Mouse (Mus musculus): ENCODE results near the gene Arhgap6. TPM values are rescaled to one million over a fixed set of nuclear protein-coding genes. Genes with fewer than 3 reads are reported as not detected.

The Arhgap6 gene
- total and polyA plus RNA-seq, 2 experiments from 2014 or later: 3.9 to 7.4 TPM

- Histone ChIP-seq H3K4me2 (ENCODE audit: low read depth, low read length) (no peak overlapping the region), H3K36me3 (replicated peaks; ENCODE audit: control insufficient read depth, insufficient read depth, low read length) (no peaks in the 10 kb centered on the region), H3K27me3 (ENCODE audit: control insufficient read depth, insufficient read depth, low read length) (no peaks in the 10 kb centered on the region), H3K9me3 (replicated peaks; ENCODE audit: control insufficient read depth, low read length) (no peaks in the 10 kb centered on the region), H3K27ac (ENCODE audit: low read depth) (peak overlapping the region; percentile 46), H3K9ac (replicated peaks; ENCODE audit: low read depth, low read length) (no peak overlapping the region), H3K4me1 (ENCODE audit: control insufficient read depth, insufficient read depth) (no peaks in the 10 kb centered on the region), H3K4me3 (ENCODE audit: low read depth, low read length) (no peak overlapping the region)
- ATAC-seq (ENCODE audit: insufficient read depth, low read depth): no peak
- WGBS: 50% methylated on average over 4 of the region's 4 CpGs
- DNase-seq (ENCODE audit: low spot score): peak; percentile 7
- TF ChIP-seq EP300 (IDR thresholded peaks at IDR 0.05; ENCODE audit: low read depth) (no peak), CTCF (IDR thresholded peaks at IDR 0.05; ENCODE audit: low read depth) (no peak)
Measured at GRCm38 (mm10) chrX:169123115-169123772, 328.3 kb downstream of the Arhgap6 start.

- DNase-seq (ENCODE audit: low spot score) (no peak), ATAC-seq (ENCODE audit: insufficient read depth, low read depth) (no peak)
- WGBS: 51% methylated on average over 3 of the region's 3 CpGs
- Histone ChIP-seq H3K4me3 (ENCODE audit: low read depth, low read length) (no peak overlapping the region), H3K27ac (ENCODE audit: low read depth) (peak overlapping the region; percentile 46), H3K9me3 (replicated peaks; ENCODE audit: control insufficient read depth, low read length) (no peaks in the 10 kb centered on the region), H3K4me2 (ENCODE audit: low read depth, low read length) (no peak overlapping the region), H3K27me3 (ENCODE audit: control insufficient read depth, insufficient read depth, low read length) (no peaks in the 10 kb centered on the region), H3K4me1 (ENCODE audit: control insufficient read depth, insufficient read depth) (no peaks in the 10 kb centered on the region), H3K9ac (replicated peaks; ENCODE audit: low read depth, low read length) (no peak overlapping the region), H3K36me3 (replicated peaks; ENCODE audit: control insufficient read depth, insufficient read depth, low read length) (no peaks in the 10 kb centered on the region)
- TF ChIP-seq CTCF (IDR thresholded peaks at IDR 0.05; ENCODE audit: low read depth) (no peak), EP300 (IDR thresholded peaks at IDR 0.05; ENCODE audit: low read depth) (no peak)
Measured at GRCm38 (mm10) chrX:169123773-169124151, 328.9 kb downstream of the Arhgap6 start.

- Histone ChIP-seq H3K36me3 (replicated peaks; ENCODE audit: control insufficient read depth, insufficient read depth, low read length) (no peaks in the 10 kb centered on the region), H3K9ac (replicated peaks; ENCODE audit: low read depth, low read length) (no peak overlapping the region), H3K4me2 (ENCODE audit: low read depth, low read length) (no peak overlapping the region), H3K27me3 (ENCODE audit: control insufficient read depth, insufficient read depth, low read length) (no peaks in the 10 kb centered on the region), H3K4me3 (ENCODE audit: low read depth, low read length) (no peak overlapping the region), H3K9me3 (replicated peaks; ENCODE audit: control insufficient read depth, low read length) (no peaks in the 10 kb centered on the region), H3K27ac (ENCODE audit: low read depth) (no peak overlapping the region), H3K4me1 (ENCODE audit: control insufficient read depth, insufficient read depth) (no peaks in the 10 kb centered on the region)
- TF ChIP-seq EP300 (IDR thresholded peaks at IDR 0.05; ENCODE audit: low read depth): no peak
- DNase-seq (ENCODE audit: low spot score): no peak
- ATAC-seq (ENCODE audit: insufficient read depth, low read depth): no peak
- WGBS: 85% methylated on average over 7 of the region's 7 CpGs
Measured at GRCm38 (mm10) chrX:169139758-169140157, 344.9 kb downstream of the Arhgap6 start.

DNA sequence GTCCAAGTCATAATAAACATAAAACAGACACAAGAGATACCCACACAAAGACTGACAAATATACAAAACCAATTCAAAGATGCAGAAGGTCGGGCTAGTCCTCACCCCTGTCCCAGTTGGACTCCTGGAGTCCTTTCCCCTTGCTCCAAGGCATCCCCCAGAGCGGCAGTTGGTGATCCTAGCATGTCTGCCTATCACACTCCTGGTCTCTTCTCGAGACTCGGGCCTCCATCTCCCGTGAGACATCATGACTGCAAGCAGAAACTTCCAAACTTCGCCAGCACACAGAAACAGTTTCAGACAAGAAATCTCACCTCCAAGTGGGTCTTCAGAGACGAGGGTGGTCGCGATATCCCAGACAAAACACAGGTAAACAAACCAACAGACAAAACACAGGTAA is 345.6 kb downstream of the Arhgap6 start:
- ATAC-seq (ENCODE audit: insufficient read depth, low read depth) (no peak), DNase-seq (ENCODE audit: low spot score) (no peak)
- Histone ChIP-seq H3K4me3 (ENCODE audit: low read depth, low read length) (no peak overlapping the region), H3K27ac (ENCODE audit: low read depth) (no peak overlapping the region), H3K27me3 (ENCODE audit: control insufficient read depth, insufficient read depth, low read length) (no peaks in the 10 kb centered on the region), H3K9me3 (replicated peaks; ENCODE audit: control insufficient read depth, low read length) (no peaks in the 10 kb centered on the region), H3K9ac (replicated peaks; ENCODE audit: low read depth, low read length) (no peak overlapping the region), H3K36me3 (replicated peaks; ENCODE audit: control insufficient read depth, insufficient read depth, low read length) (no peaks in the 10 kb centered on the region), H3K4me2 (ENCODE audit: low read depth, low read length) (no peak overlapping the region), H3K4me1 (ENCODE audit: control insufficient read depth, insufficient read depth) (no peaks in the 10 kb centered on the region)
- 85% methylated on average over 9 of the region's 9 CpGs for WGBS
- no peak for TF ChIP-seq EP300 (IDR thresholded peaks at IDR 0.05; ENCODE audit: low read depth)
- TF ChIP-seq CTCF (IDR thresholded peaks at IDR 0.05; ENCODE audit: low read depth): no peak

DNA sequence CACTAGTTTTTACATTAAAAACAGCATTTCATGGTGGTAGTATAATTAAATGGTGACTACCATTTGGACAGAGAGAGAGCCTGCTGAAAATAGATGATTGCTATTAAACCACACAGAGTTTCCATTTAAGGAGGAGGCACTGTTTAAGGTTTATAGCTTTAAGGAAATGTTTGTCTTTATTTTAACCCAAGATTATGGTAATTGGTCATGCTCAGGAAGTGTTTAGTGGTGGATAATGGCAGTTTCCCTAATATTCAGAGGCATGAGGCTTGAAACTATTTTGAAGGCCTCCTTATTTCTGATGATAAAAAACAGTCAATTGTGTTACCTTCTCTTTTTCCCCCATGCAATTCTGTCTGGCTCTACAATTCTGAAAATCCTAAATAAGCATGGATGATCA is 358.9 kb downstream of the Arhgap6 start:
- TF ChIP-seq CTCF (IDR thresholded peaks at IDR 0.05; ENCODE audit: low read depth): no peak
- no peak for TF ChIP-seq EP300 (IDR thresholded peaks at IDR 0.05; ENCODE audit: low read depth)
- Histone ChIP-seq H3K9ac (replicated peaks; ENCODE audit: low read depth, low read length) (no peak overlapping the region), H3K36me3 (replicated peaks; ENCODE audit: control insufficient read depth, insufficient read depth, low read length) (no peaks in the 10 kb centered on the region), H3K27me3 (ENCODE audit: control insufficient read depth, insufficient read depth, low read length) (no peaks in the 10 kb centered on the region), H3K27ac (ENCODE audit: low read depth) (no peak overlapping the region), H3K4me2 (ENCODE audit: low read depth, low read length) (no peak overlapping the region), H3K4me3 (ENCODE audit: low read depth, low read length) (no peak overlapping the region), H3K4me1 (ENCODE audit: control insufficient read depth, insufficient read depth) (no peaks in the 10 kb centered on the region), H3K9me3 (replicated peaks; ENCODE audit: control insufficient read depth, low read length) (no peaks in the 10 kb centered on the region)
- DNase-seq (ENCODE audit: low spot score): no peak
- ATAC-seq (ENCODE audit: insufficient read depth, low read depth): no peak

- Histone ChIP-seq H3K27me3 (ENCODE audit: control insufficient read depth, insufficient read depth, low read length) (no peaks in the 10 kb centered on the region), H3K4me2 (ENCODE audit: low read depth, low read length) (no peak overlapping the region), H3K9me3 (replicated peaks; ENCODE audit: control insufficient read depth, low read length) (no peaks in the 10 kb centered on the region), H3K27ac (ENCODE audit: low read depth) (no peak overlapping the region), H3K4me3 (ENCODE audit: low read depth, low read length) (no peak overlapping the region), H3K36me3 (replicated peaks; ENCODE audit: control insufficient read depth, insufficient read depth, low read length) (no peaks in the 10 kb centered on the region), H3K4me1 (ENCODE audit: control insufficient read depth, insufficient read depth) (no peaks in the 10 kb centered on the region), H3K9ac (replicated peaks; ENCODE audit: low read depth, low read length) (no peak overlapping the region)
- WGBS: 72% methylated on average over 6 of the region's 6 CpGs
- ATAC-seq (ENCODE audit: insufficient read depth, low read depth): no peak
- TF ChIP-seq EP300 (IDR thresholded peaks at IDR 0.05; ENCODE audit: low read depth) (no peak), CTCF (IDR thresholded peaks at IDR 0.05; ENCODE audit: low read depth) (no peak)
- DNase-seq (ENCODE audit: low spot score): no peak
Measured at GRCm38 (mm10) chrX:169158385-169158784, 363.5 kb downstream of the Arhgap6 start.
